Mouse (Mus musculus) liver, embryonic 12.5 days (tissue): ENCODE results near the gene Ppm1h. TPM values are rescaled to one million over a fixed set of nuclear protein-coding genes. Genes with fewer than 3 reads are reported as not detected.

Experiments used
- microRNA counts: library from miRNA; unstranded; fragments of <30 nt; microRNA quantifications from one replicate; lab custom pipeline; 2017
- microRNA-seq: library from miRNA; unstranded; fragments of <30 nt; microRNA quantifications from one replicate; pipeline ENCODE4, GENCODE M21; 2017
- polyA plus RNA-seq: library from polyadenylated mRNA; unstranded; fragments of >200 nt; fragmentation: Nextera tagmentation; extraction: Ambion mirVana; gene quantifications from 2 replicates; pipeline ENCODE4 v1.2.1, GENCODE M21; 2016

Ppm1h gene
- polyA plus RNA-seq, 1 experiment from 2014 or later = 1.6 TPM

MicroRNAs within 50 kb of the gene (microRNA counts, 519-probe panel; counts per million panel counts)
- microRNA mmu-let-7i (lab: Ali Mortazavi, UCI) = 6,840 counts per million, percentile 95 among the panel's probes with 10 or more counts

Small RNA genes within 50 kb of the gene (microRNA-seq; reads per million reads assigned to microRNA genes)
- gene Mir6412 (not detected), gene Mir8104 (not detected), gene Mirlet7i (21,488 reads per million, percentile 97 among the genes with 10 or more reads in this experiment)

Other genes with a start within 250 kb of the Ppm1h start
- 1.7 and 2.0 TPM in 2 replicates for gene Avpr1a, start 230.3 kb upstream of the Ppm1h start, polyA plus RNA-seq